16 mouse cellular contexts compared by ENCODE assay signal in genomic region chr14:30078115-30078808, GRCm38 (mm10).
DNase-seq lines count a peak whose midpoint lies in the region; TF ChIP-seq lines count a peak whose summit lies in the region.
"Had no signal": no experiment of that assay in that cellular context is flagged by ENCODE, and none has a peak within 500 bp of the region (broad histone marks: within the 10 kb centered on the region; RNA-seq: fewer than 3 reads in every experiment).

No protein-coding gene starts in this region.

- peak overlapping the region; percentile 18; the same call in 1 of the 2 replicates for H3K4me3 ChIP-seq in kidney, adult 2 months (ENCODE audit: insufficient read depth, low read depth, low read length)
- H3K4me3 ChIP-seq: embryonic facial prominence, embryonic 13.5 days; forebrain, embryonic 10.5 days; heart, embryonic 12.5 days; neural tube, embryonic 12.5 days had no signal

- no peaks in the 10 kb centered on the region for H3K27me3 ChIP-seq in kidney, adult 2 months (replicated peaks; ENCODE audit: control insufficient read depth, insufficient read depth, low read length)
- H3K27me3 ChIP-seq: embryonic facial prominence, embryonic 13.5 days; heart, embryonic 12.5 days; neural tube, embryonic 12.5 days had no signal

- TF ChIP-seq CTCF in kidney, adult 2 months (conservative IDR thresholded peaks at IDR 0.05; ENCODE audit: insufficient read depth, insufficient read length, low read depth, low read length): no peak

- 41% methylated on average over 15 of the region's 15 CpGs for WGBS in kidney, adult 2 months

- H3K36me3 ChIP-seq in kidney, adult 2 months (ENCODE audit: control insufficient read depth, insufficient read depth, low read length): no peaks in the 10 kb centered on the region
- H3K36me3 ChIP-seq: forebrain, embryonic 10.5 days; neural tube, embryonic 12.5 days had no signal

- peak overlapping the region; percentile 82 for H3K27ac ChIP-seq in kidney, adult 2 months (ENCODE audit: insufficient read depth, low read depth, low read length)
- H3K27ac ChIP-seq: embryonic facial prominence, embryonic 13.5 days; forebrain, embryonic 10.5 days; neural tube, embryonic 12.5 days had no signal

- DNase-seq in Muller cell, postnatal 12 days (ENCODE audit: inconsistent ontology term): peak; percentile 6
- peak; percentile 6 for DNase-seq in ZHBTc4 (ENCODE audit: low read depth, low spot score)
- DNase-seq in kidney, adult 2 months: peak; percentile 85
- DNase-seq in kidney, postnatal 14 days: peak; percentile 61
- DNase-seq in cerebellum, adult 18-20 months: no peak
- DNase-seq in testis, postnatal 10 days (ENCODE audit: low spot score): no peak
- no peak for DNase-seq in cerebellum, adult 11 months
- DNase-seq: cerebellum, adult 11-12 months; heart, postnatal 4 days; layer of hippocampus, postnatal 36 days; lung, adult 18-20 months; right cerebral cortex, postnatal 25 days had no signal

- H3K4me1 ChIP-seq in kidney, adult 2 months (ENCODE audit: control insufficient read depth, insufficient read depth, low read length): peaks cover 3% of the 10 kb centered on the region; the same call in 1 of the 2 replicates
- H3K4me1 ChIP-seq: forebrain, embryonic 10.5 days; neural tube, embryonic 12.5 days had no signal

- peak; percentile 19 for TF ChIP-seq POLR2A in kidney, adult 2 months (IDR thresholded peaks at IDR 0.05; ENCODE audit: low read depth, low read length)

Comparison
In these comparisons a context has a peak if more than half of its experiments do, and no peak if none do; other contexts are left out.
1. DNase-seq: peak in Muller cell, postnatal 12 days (single experiment), ZHBTc4 (single experiment), kidney, adult 2 months (single experiment) and kidney, postnatal 14 days (single experiment); none in cerebellum, adult 18-20 months (0 of 2), testis, postnatal 10 days (single experiment) and cerebellum, adult 11 months (single experiment).